Mouse (Mus musculus) retina, postnatal 1 day (tissue): ENCODE data around the gene Ecsit.

Experiments
- DNase-seq: peaks from one replicate; pipeline ENCODE4 v3.0.0-alpha.2; 2012

Ecsit gene

DNA sequence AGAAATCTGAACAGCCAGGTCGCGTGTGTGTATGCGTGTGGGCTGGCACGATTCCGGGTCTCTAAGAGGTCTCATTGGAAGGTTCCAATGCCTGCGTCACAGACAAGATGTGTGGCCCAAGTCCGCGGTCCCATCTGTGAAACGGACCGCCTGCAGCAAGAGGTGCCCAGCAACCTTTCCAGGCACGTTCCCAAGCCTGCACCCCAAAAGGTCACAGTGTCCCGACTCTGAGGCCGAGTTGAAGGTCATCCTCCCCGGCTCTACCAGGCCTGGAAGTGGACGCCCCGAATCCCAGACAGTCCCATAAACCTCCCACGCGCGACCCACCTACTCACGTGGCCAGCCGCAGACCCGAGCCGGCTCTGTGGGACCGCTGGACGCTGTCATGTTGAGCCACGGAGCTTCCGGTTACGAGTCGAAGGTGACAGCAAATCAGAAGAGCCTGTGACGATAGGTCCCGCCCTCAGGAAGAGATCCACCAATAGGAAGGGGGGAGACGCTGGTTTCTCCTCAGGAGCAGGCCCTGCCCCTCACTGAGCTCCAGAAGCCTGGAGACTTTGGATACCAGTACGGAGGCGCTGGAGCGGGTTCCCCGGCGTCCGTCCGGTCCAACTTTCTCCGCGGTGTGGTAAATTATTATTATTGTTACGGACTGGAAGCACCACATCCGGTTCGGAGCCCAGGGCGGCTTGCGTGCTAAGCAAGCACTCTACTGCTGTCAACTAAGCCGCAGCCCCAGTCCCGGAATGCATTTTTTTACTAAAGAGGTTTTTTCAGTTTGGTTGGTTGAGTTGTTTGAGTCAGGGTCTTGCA is at the start of gene Ecsit:
TSS of gene Ecsit (minus strand) at position 417 of the 813 bp plus-strand sequence.
- DNase-seq = peak; percentile 98

DNA sequence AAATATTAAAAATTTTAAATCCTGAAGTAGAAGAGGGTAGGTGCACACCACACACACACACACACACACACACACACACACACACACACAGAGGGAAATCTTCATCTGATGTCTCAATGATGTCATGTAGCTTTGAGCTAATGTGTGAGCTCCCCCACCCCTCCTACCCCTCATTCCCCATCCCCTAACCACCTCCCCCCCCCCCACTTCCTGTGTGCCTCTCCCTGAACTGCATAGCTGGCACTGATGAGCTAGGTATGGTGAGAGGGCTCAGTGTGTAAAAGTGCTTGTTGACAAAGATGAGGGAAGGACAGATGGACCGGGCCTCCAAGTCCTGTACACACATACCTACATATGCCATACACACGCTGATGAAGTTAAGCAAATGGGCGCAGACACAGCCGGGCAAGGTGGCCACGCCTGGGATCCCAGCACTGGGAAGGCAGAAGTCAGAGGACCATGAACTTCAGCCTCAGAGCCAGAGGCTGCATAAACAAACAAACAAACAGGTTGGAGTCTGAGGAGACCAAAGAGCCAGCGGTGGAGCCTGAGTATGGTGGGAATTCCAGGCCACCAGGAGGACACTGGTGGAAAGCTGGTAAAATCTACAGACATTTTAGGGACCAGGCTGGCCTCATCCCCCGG is 49.1 kb upstream of the Ecsit start:
- no peak for DNase-seq

DNA sequence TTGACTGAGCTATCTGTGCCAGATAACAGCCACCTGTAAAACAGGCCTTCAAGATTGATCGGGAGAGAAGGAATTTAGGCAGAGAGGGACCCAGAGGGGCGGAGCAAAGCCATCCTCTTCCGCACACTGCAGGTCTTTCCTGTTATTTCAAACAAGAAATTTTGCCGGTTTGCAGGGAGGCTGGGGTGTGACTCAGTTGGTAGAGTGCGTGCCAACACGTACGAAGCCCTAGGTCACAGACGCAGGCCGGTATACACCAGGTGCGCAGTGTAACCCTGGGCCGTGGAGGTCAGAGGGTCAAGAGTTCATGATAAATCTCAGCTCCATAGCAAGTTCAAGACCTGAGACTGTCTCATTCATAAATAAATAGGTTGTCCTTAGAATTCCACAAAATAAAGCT is 47.0 kb upstream of the Ecsit start:
- DNase-seq = no peak

DNA sequence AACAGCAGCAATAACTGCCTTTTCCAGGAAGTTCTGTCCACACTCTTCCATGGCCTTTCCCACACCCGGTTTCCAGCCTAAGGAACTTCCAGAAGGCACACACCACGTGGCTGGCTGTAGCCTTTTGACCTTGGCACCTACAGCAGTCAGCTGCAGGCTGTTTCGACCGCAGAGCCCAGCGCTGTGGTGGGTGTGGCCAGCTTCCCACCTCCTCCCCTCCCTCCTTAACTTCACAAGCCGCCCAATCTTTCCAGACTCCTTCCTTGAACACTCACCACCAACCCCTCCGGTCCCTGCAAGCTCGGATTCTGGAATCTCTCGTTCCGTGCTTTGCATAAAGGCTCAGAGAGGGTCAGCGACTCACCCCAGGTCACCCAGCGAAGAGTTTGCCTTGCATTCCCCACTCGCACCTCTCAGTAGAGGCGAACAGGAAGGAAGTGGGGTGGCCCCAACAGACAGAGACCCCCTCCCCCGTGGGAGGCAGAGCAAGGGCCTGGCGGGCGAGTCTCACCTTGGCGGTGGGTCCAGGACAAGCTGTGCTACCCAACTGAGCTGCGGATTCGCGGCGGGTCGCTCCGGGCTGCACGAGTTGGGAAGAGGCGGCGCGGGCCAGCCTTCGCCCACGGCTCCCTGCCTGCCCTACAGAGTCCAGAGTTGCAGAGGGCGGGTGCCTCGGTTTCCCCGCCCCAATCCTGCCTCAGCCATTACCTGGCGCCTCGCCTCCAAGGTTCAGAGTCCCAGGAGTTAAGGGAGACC is 46.2 kb upstream of the Ecsit start:
- DNase-seq = no peak

DNA sequence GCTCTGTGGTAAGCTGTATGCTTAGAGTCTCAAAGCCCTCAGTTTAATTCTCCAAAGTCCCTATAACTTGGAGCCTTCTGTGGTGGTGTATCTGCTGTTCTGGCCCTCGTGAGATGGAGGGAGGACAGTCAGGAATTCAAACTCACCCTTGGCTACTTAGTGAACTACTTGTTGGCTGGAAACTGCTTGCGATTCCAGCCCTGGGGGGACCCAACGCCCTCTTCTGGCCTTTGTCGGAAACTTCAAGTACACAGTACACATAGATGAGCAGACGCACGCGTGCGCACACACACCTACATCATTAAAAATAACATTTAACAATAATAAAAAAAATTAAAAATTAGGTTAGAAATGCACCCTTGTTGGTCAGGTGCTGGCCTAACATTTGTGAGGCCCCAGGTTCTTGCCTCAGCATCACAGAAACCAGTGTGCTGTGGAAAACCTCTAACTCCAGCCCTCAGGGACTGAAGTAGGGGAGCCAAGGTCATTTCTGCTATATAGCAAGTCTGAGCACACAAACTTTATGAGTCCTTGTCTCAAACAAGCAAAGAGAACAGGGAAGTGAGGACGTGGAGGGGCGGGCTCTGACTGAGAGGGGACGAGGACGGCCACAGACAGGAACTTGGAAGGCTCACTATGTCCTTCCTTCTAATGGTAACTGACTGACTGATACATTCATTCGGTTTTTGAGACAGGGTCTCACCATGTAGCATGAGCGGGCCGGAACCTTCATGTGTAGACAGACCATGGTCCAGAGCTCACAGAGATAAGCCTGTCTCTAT is 40.2 kb upstream of the Ecsit start:
- no peak for DNase-seq

DNA sequence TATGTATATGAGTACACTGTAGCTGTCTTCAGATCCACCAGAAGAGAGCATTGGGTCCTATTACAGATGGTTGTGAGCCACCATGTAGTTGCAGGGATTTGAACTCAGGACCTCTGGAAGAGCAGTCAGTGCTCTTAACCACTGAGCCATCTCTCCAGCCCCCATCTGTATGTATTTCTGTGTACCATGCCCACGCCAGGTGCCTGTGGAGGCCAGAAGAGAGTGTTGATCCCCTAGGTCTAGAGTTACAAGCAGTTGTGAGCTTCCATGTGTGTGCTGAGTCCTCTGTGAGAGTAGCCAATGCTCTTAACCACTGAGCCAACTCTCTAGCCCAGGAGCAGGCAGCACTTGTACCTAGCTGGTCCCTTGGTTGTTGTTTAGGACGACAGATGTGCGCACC is 38.9 kb upstream of the Ecsit start:
- DNase-seq = no peak

DNA sequence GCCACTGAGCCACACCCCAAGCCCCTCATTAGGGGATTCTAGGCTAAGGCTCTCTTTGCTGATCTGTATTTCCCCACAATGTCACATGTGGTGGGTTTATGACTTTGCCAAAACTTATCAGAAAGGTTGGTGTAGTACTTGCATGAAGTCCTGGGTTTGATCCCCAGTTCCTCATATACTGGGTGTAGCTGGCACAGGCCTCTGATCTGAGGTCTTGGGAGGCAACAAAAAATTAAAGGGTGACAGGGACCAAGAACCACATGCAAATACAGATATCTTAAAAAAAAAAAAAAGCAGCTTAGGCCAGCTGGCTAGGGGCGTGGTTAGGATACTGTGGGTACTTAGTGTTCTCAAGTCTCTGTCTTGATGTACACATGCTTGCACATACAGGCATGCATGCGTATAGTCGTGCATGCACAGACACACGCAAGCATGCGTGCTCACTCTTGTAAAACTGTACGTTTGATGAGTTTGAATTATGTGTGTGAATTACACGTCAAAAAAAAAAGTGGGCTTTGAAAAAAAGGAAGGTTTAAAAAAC is 37.9 kb upstream of the Ecsit start:
- DNase-seq = no peak

DNA sequence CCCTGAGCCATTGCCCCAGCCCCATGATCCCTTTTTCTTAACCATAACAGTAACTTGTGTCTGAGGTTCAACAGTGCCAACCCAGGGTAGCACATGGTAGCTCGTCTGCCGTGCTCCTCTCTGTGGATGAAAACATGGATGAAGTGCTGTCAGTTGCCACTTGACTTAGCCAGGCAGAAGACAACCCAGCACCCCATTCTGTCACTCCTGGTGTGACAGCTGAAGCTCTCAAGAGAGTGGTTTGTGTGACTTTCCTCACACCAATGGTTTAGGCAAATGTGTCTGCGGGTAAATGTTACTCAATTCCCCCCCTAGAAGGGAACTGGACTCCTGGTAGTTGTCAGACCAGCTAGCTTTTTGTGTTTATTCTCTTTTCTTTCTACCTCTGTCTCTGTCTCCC is 36.8 kb upstream of the Ecsit start:
- no peak for DNase-seq

DNA sequence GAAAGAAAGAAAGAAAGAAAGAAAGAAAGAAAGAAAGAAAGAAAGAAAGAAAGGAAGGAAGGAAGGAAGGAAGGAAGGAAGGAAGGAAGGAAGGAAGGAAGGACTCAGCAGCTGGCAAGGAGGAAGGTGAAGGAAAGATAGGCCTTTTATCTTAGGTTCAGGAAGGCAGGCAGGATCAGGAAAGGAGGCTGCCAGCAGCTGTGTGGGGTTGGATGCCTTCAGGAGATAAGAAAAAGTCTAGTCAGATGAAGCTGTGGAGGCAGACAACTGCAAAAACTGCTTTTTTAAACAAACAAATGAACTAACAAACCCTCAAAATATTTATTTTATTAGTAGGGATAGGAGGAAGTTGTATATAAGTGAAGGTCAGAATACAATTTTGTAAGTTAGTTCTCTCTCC is 36.3 kb upstream of the Ecsit start:
- DNase-seq = no peak

DNA sequence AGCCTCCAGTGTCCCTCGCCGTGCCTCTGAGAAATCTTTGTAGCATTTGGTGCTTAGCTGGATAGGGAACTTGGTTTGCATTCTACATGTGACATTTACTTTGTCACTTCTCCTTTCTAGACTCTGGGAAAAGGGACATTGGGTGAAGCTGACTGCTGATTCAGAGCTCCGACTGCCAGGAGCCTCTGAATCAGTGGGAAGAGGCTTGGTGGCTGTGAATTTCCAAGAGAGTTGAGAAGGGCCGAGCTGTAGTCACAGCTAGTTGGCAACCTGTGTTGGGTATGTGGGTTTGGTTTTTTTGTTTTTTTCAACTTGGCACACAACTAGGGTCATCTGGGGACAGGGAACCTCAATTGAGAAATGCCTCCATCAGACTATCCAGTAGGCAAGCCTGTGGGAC is 34.3 kb upstream of the Ecsit start:
- no peak for DNase-seq

DNA sequence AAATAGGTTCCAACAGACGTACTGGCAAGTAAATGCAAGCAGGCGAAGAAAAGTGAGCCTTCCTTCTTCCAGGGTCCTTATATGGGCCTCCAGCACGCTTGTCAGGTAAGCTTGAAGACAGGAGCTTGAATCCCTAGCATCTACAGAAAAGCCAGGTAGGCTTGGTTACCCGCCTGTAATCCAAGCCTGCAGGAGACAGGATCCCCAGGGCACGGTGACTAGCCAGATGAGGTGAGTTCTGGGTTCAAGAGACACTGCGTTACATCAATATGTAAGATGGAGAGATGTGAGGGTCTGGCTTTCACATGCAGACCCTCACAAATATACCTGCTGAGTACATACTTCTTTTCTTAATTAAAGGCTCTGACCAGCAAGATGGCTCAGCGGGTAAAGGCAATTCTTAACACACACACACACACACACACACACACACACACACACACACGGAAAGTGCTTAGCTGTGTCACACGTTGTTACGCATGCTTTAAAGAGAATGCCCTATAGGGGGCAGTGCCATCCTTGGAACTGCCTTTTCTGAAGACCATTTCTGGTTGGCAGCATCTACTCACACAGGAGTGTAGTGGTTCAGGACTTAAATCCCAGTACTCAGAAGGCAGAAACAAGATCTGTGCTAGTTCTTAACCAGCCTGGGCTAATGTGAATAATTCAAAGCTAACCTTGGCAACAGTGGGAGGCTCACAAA is 32.7 kb upstream of the Ecsit start:
- peak; percentile 82 for DNase-seq

DNA sequence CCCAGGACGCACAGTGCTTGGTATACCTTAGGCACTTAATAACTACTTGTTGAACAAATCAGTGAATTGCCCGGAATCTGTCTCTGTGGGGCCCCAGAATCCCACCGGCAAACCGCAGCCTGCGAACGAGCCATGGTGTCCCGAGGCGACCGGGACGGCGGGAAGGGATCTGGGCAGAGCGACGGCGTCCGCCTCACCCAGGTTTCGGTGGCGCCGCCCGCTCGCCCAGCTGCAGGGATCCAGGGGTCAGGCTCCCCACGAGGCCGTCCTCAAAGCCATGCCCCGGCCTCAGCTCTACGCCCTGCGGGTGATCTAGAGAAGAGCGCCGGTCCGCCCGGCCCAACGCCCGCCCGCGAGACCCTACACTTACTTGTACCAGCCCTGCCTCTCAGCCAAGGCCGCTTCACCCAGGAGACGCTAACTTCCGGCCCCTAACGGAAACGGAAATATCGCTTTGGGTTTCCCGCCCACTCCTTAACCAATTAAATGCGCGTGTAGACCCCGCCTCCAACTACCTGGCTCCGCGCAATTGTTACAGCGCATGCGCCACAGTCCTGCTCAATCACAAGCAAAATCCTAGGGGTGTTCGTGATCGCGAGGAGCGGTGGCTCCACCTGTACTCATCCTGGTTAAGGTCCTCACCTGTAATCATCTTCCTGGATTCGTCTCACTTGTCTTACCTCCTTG is 31.6 kb upstream of the Ecsit start, which contains the start of gene Elof1:
TSS of gene Elof1 (minus strand) at position 433 of the 687 bp plus-strand sequence.
- peak; percentile 98 for DNase-seq

DNA sequence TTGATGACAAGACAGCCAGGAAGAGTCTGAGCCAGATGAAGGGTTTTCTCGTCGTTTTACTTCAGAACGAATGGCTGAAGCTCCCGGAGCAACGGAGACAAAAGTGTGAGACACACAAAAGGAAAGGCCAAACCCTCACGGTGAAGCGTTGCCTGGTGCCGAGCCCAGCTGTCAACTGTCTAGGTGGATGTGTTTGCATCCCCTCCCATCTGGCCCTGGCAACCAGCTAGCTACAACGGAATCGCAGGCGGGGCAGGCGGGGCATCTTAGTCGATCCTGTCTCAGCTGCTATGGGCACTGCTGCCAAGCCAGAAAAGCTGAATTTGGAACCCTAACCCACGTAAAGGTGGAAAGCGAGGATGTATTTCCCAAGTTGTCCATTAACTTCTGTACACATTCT is 30.8 kb upstream of the Ecsit start:
- DNase-seq = peak; percentile 26

DNA sequence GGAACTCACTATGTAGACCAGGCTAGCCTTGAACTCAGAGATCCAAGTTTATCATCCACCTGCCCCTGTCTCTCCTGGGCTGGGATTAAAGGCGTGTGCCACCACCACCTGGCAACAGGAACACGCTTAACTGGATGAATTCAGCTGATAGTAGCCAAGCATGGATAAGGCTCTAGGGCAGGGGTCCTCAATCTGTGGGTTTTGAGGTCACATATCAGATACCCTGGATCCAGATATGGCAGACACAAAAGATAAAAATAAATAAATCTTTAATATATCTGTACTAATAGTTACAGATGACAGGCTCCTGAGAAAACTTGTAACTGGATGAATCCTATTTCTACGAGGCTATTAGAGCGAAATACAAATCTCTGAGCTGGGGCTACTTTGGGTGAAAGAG is 30.4 kb upstream of the Ecsit start:
- DNase-seq = no peak

DNA sequence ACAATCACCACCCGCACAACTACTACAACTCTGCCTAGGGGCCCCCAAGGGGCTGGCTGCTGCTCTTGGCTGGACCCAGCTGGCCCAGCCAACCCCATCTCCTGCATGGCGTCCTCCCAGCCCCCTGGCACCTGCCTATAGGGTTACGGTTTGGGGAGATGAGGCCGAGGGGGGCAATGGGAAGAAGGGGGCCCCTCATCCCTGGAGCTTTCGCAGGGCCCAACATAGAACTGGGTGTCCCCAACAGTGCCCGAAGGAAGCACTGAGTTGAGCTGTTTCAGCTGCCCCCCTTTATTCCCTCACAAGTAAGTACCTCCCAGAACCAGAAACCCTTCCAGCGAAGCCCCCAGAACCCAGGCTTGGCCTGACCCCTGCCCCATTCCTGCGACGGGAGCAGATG is 23.0 kb upstream of the Ecsit start:
- DNase-seq = no peak

DNA sequence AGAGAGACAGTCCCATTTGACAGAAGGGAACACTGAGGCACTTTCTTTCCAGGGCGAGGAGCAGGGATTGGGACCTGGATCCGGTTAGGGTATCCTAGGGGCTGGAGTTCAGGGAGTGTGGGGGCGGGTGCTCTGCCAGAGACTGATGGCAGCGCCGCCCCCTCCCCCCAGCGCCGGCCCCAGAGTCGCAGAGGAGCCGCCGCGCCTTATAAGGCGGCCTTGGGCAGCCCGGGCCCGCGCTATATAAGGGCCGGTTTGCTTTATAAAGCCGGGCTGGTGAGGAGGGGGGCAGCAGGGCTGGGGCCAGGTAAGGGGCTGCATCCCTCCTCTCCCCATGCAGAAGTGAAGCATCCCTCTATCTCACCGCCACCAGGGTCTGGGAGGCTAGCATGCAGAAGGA is 14.7 kb upstream of the Ecsit start:
- DNase-seq = no peak

DNA sequence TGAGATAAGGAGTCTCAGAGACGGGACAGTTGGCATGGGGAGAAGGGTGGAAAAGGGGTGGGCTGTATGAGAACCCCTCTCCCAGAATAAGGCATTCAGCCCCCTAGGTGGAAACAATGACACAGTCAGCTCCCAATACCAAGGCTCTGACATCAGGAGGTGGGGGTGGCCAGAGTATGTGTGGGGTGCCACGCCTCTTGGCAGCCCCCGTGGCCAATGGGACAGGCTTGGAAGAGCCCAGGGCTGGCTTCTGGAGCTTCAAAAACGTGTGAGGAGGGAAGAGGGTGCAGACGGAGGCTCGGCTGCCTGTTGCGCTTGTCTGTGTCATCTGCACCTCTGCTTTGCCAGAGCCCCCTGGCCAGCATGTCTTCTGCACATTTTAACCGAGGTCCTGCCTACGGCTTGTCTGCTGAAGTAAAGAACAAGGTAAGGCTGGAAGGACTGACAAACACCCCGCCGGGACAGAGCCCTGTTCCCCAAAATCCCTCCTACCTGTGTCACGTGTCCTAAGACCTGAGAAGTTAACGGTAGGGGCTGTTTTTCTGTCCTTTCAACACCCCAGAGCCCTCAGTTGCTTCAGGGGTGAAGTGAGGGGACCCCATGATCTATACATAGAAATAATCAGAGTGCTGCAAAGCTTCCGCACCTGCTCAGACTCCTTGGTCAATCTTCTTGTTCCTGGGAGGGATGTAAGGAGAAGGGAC is 13.9 kb upstream of the Ecsit start, which contains the start of gene Cnn1:
TSS of gene Cnn1 (plus strand) at position 224 of the 704 bp plus-strand sequence.
- peak; percentile 39 for DNase-seq

DNA sequence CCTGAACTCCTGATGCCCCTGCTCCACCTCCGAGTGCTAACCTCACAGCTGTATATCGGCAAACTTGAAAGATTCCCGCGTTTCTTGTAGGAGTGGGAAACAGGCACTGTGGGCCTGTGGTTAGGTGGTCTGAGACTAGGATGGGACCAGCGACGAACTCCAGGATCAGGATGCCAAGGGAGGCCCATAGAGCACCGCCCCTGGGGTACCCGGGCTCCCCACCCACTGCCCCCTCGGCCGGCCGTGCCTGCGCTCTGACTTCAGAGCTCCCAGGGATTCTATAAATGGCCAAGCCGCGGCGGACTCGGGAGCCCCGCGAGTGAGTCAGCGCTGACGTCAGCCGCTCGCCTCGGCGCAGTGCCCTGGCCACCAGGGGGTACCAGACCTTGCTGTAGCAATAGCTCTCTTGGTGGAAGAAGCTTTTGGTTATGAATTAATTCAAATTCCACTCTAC is 10.6 kb upstream of the Ecsit start:
- DNase-seq = peak; percentile 83

DNA sequence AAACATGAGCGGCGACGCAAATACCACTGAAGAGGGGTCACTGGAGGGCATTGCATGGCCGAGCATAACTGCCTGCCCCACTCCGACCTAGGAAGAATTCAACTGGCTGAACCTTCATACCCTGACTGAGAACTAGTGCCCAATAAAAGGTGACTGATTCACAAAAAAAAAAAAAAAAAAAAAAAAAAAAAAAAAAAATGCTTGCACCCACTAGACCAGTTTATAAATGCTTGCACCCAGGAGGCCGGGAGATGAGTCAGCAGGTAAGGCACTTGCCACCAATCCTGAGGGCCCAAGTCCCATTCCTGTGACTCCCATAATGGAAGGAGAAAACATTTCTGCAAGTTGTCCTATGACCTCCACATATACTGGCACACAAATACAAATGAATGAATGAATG is 7.5 kb upstream of the Ecsit start:
- no peak for DNase-seq

DNA sequence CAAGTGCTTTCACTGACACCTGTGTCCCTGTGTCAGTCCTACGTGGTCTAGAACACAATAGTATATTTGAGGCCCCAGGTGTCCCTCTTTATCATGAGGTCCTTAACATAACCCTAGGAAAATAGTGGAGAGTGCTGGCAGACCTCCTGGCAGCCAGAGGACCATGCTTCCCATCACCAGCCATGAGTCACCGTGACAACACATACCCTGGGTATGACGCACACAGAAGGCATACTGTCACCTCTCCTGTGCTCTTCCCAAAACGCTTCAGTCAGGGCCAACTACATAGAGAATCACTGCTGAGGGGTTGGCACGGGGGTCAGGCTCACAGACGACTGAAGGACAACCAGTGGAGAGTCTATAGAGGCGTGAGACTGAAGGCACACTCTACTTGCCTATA is 4.7 kb upstream of the Ecsit start:
- no peak for DNase-seq

DNA sequence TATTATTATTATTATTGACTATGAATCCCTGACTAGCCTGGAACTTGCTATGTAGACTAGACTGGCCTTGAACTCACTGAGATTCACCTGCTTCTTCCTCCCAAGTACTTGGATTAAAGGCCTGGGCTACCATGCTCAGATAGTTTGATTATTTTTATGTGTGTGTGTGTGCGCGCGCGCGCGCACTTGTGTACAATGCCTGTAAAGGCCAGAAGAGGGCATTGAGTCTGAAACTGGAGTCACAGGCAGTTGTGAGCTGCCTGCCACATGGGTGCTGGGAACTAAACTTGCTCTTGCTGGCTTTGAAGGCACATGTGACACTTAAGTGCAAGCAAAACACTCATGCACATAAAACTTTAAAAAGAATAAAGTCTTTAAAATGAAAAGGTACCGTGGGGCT is 4.0 kb upstream of the Ecsit start:
- no peak for DNase-seq
